Comparison of ENCODE assay signal across 17 mouse cellular contexts in the genomic region with DNA sequence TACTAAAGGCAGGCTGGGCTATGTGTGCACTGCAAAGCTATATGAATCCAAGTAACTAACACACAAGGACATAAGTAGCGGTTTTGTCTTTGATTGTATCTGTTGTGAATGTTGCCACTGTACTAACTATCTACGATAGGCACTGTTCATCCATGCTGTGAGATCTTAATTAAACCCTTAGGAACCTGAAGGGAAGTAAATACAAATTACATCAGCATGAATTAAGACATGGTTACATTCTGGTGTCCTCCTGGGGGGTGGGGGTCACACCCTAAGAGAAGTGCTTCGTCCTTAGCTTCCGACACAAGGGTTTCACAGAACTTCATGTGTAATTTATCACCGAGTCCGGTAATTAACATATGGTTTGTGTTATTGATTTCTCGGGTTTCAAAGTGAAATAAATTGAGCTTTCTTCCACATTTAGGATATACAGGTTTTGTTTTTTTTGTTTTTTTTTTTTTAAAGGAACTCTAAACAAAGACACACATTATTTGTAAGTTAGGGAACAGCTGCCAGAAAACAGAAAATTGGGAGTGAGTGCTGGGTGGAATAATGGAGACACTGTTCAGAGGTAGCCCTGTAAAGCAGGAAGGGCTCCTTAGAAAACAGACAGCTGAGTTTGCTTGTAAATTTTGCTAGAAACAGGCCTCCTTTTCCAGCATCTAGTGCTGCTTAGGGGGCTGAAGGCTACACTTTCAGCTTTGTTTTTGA. TPM values are rescaled to one million over a fixed set of nuclear protein-coding genes. Genes with fewer than 3 reads are reported as not detected.
DNase-seq lines count a peak whose midpoint lies in the region; ATAC-seq and TF ChIP-seq lines count a peak whose summit lies in the region.
"Had no signal": no experiment of that assay in that cellular context is flagged by ENCODE, and none has a peak within 500 bp of the region (broad histone marks: within the 10 kb centered on the region; RNA-seq: fewer than 3 reads in every experiment).

No protein-coding gene starts in this region.

- no peak overlapping the region for H3K27ac ChIP-seq in hindbrain, embryonic 12.5 days
- no peak overlapping the region for H3K27ac ChIP-seq in hindbrain, embryonic 11.5 days (ENCODE audit: low read depth, low read length)
- H3K27ac ChIP-seq in limb, embryonic 14.5 days (replicated peaks; ENCODE audit: low read depth, low read length): 0 out of 2 replicates have a peak overlapping the region, but pooled peaks have one; percentile 43
- H3K27ac ChIP-seq: embryonic facial prominence, embryonic 12.5 days; lung, embryonic 15.5 days had no signal

- TF ChIP-seq CTCF in brain, embryonic 14.5 days (IDR thresholded peaks at IDR 0.05; ENCODE audit: borderline replicate concordance, extremely low read depth, insufficient read depth, insufficient read length): no peak

- no peak overlapping the region for H3K9ac ChIP-seq in hindbrain, embryonic 12.5 days
- H3K9ac ChIP-seq in hindbrain, embryonic 11.5 days (ENCODE audit: low read depth, low read length): no peak overlapping the region
- no peak overlapping the region for H3K9ac ChIP-seq in limb, embryonic 14.5 days (ENCODE audit: low read depth, low read length, severe bottlenecking)
- H3K9ac ChIP-seq: embryonic facial prominence, embryonic 12.5 days; lung, embryonic 15.5 days had no signal

- H3K4me1 ChIP-seq in hindbrain, embryonic 12.5 days: peaks cover 5% of the 10 kb centered on the region; the same call in 1 of the 2 replicates
- H3K4me1 ChIP-seq in hindbrain, embryonic 11.5 days (replicated peaks; ENCODE audit: control insufficient read depth, insufficient read depth, low read length): no peaks in the 10 kb centered on the region
- peaks cover 6% of the 10 kb centered on the region; the same call in 1 of the 2 replicates for H3K4me1 ChIP-seq in limb, embryonic 14.5 days (ENCODE audit: control insufficient read depth, insufficient read depth, low read length)
- H3K4me1 ChIP-seq: lung, embryonic 15.5 days had no signal

- ATAC-seq in hindbrain, embryonic 12.5 days (ENCODE audit: low FRiP score): 0 out of 2 replicates have a peak, but pooled peaks have one; percentile 20
- ATAC-seq in hindbrain, embryonic 11.5 days (ENCODE audit: low FRiP score): no peak
- ATAC-seq in limb, embryonic 14.5 days (ENCODE audit: low FRiP score, low read depth): 0 out of 2 replicates have a peak, but pooled peaks have one; percentile 50

- H3K9me3 ChIP-seq in hindbrain, embryonic 12.5 days (replicated peaks): no peaks in the 10 kb centered on the region
- H3K9me3 ChIP-seq in hindbrain, embryonic 11.5 days (ENCODE audit: control insufficient read depth, low read length): no peaks in the 10 kb centered on the region
- no peaks in the 10 kb centered on the region for H3K9me3 ChIP-seq in limb, embryonic 14.5 days (ENCODE audit: control insufficient read depth, low read length)
- H3K9me3 ChIP-seq: embryonic facial prominence, embryonic 12.5 days; lung, embryonic 15.5 days; megakaryocyte, embryonic 14.5 days had no signal

- no peak for TF ChIP-seq POLR2A in brain, embryonic 14.5 days (IDR thresholded peaks at IDR 0.05; ENCODE audit: borderline replicate concordance, extremely low read depth, insufficient read depth, insufficient read length, poor library complexity, severe bottlenecking)
- no peak for TF ChIP-seq POLR2A in limb, embryonic 14.5 days (IDR thresholded peaks at IDR 0.05; ENCODE audit: borderline replicate concordance, extremely low read depth, insufficient read depth, insufficient read length)

- H3K36me3 ChIP-seq in hindbrain, embryonic 12.5 days: no peaks in the 10 kb centered on the region
- no peaks in the 10 kb centered on the region for H3K36me3 ChIP-seq in hindbrain, embryonic 11.5 days (ENCODE audit: control insufficient read depth, insufficient read depth, low read length)
- H3K36me3 ChIP-seq in limb, embryonic 14.5 days (ENCODE audit: control insufficient read depth, insufficient read depth, low read length): no peaks in the 10 kb centered on the region
- H3K36me3 ChIP-seq: embryonic facial prominence, embryonic 12.5 days had no signal

- no peak overlapping the region for H3K4me2 ChIP-seq in hindbrain, embryonic 12.5 days (replicated peaks)
- no peak overlapping the region for H3K4me2 ChIP-seq in hindbrain, embryonic 11.5 days (replicated peaks; ENCODE audit: low read depth, low read length)
- H3K4me2 ChIP-seq in limb, embryonic 14.5 days (replicated peaks; ENCODE audit: low read depth, low read length, severe bottlenecking): no peak overlapping the region
- H3K4me2 ChIP-seq: embryonic facial prominence, embryonic 12.5 days; lung, embryonic 15.5 days had no signal

- H3K4me3 ChIP-seq in hindbrain, embryonic 12.5 days: no peak overlapping the region
- no peak overlapping the region for H3K4me3 ChIP-seq in hindbrain, embryonic 11.5 days (ENCODE audit: low read depth, low read length)
- no peak overlapping the region for H3K4me3 ChIP-seq in limb, embryonic 14.5 days (replicated peaks; ENCODE audit: low read length)
- H3K4me3 ChIP-seq: embryonic facial prominence, embryonic 12.5 days; lung, embryonic 15.5 days; megakaryocyte, embryonic 14.5 days had no signal

- 42% methylated on average over 7 of the region's 7 CpGs for WGBS in hindbrain, embryonic 12.5 days
- 55% methylated on average over 7 of the region's 7 CpGs for WGBS in hindbrain, embryonic 11.5 days
- WGBS in limb, embryonic 14.5 days: 29% methylated on average over 7 of the region's 7 CpGs

- DNase-seq in hindbrain, embryonic 11.5 days (ENCODE audit: low spot score): no peak
- DNase-seq in brain, embryonic 14.5 days (ENCODE audit: low read depth): peak; percentile 78
- peak; percentile 74 for DNase-seq in forelimb bud, embryonic 11.5 days (ENCODE audit: low read depth, low spot score)
- DNase-seq in limb, embryonic 14.5 days (ENCODE audit: low spot score): peak; percentile 6
- DNase-seq in adrenal gland, postnatal 25 days: no peak
- DNase-seq in left cerebral cortex, adult 11 months (ENCODE audit: low spot score): no peak
- DNase-seq in kidney, adult 8-10 months: no peak
- DNase-seq: adrenal gland, adult 2 months; cerebellum, postnatal 10 days; heart, adult 11 months; kidney, postnatal 36 days; layer of hippocampus, postnatal 36 days; liver had no signal

- H3K27me3 ChIP-seq in hindbrain, embryonic 12.5 days: no peaks in the 10 kb centered on the region
- H3K27me3 ChIP-seq in hindbrain, embryonic 11.5 days (ENCODE audit: control insufficient read depth, insufficient read depth, low read length): no peaks in the 10 kb centered on the region
- no peaks in the 10 kb centered on the region for H3K27me3 ChIP-seq in limb, embryonic 14.5 days (ENCODE audit: control insufficient read depth, insufficient read depth, low read length)
- H3K27me3 ChIP-seq: embryonic facial prominence, embryonic 12.5 days; lung, embryonic 15.5 days; megakaryocyte, embryonic 14.5 days had no signal

RNA-seq across cellular contexts. Expression of a gene that starts 58.7 kb away (rescaled TPM):
- 18.0 and 19.1 TPM in 2 replicates for polyA plus RNA-seq in hindbrain, embryonic 12.5 days (2016; fragmentation: Nextera tagmentation; extraction: Ambion mirVana)
- polyA plus RNA-seq in hindbrain, embryonic 11.5 days (2014; fragmentation: Nextera tagmentation; extraction: Ambion mirVana): 15.0 and 17.8 TPM in 2 replicates
- 10.0 and 10.4 TPM in 2 replicates for polyA plus RNA-seq in brain, embryonic 14.5 days (2012; rRNA removed)
- 10.9 and 11.3 TPM in 2 replicates for polyA plus RNA-seq in limb, embryonic 14.5 days (2012; rRNA removed)
- polyA plus RNA-seq in limb, embryonic 14.5 days (2014; fragmentation: Nextera tagmentation; extraction: Ambion mirVana): 23.8 and 27.9 TPM in 2 replicates
- 19.1 and 27.0 TPM in 2 replicates for total RNA-seq in adrenal gland, postnatal 25 days (2021)

Comparison
In these comparisons a context has a peak if more than half of its experiments do, and no peak if none do; other contexts are left out.
1. DNase-seq: peak in brain, embryonic 14.5 days (single experiment), forelimb bud, embryonic 11.5 days (single experiment) and limb, embryonic 14.5 days (single experiment); none in hindbrain, embryonic 11.5 days (single experiment), adrenal gland, postnatal 25 days (single experiment), left cerebral cortex, adult 11 months (single experiment) and kidney, adult 8-10 months (0 of 2).